Mouse (Mus musculus) embryonic facial prominence, embryonic 15.5 days (tissue): Measurements from ENCODE around the gene Cpne5. TPM values are rescaled to one million over a fixed set of nuclear protein-coding genes. Genes with fewer than 3 reads are reported as not detected.

Experiments
- ATAC-seq: fragments of 200-750 bp; cut with Nextera tagmentation; 2 replicates; pipeline ENCODE4 v1.8.0; 2017; ENCODE audit warnings: low read depth, moderate TSS enrichment; ENCODE audit not compliant: insufficient number of reproducible peaks, low FRiP score, low TSS enrichment
- H3K27ac ChIP-seq: fragments of 300-500 bp; sonication (generic); replicated peaks from 2 replicates; pipeline ENCODE4 v1.5.1; 2015; ENCODE audit warnings: mild to moderate bottlenecking, inconsistent platforms
- H3K27me3 ChIP-seq: fragments of 300-500 bp; sonication (generic); 2 replicates; pipeline ENCODE4 v1.6.1; 2015; ENCODE audit warnings: inconsistent platforms
- H3K36me3 ChIP-seq: fragments of 300-500 bp; sonication (generic); 2 replicates; pipeline ENCODE4 v1.6.1; 2015; ENCODE audit warnings: mild to moderate bottlenecking, inconsistent platforms
- H3K4me1 ChIP-seq: fragments of 300-500 bp; sonication (generic); 2 replicates; pipeline ENCODE4 v1.6.1; 2015; ENCODE audit warnings: inconsistent platforms
- H3K4me2 ChIP-seq: fragments of 300-500 bp; sonication (generic); replicated peaks from 2 replicates; pipeline ENCODE4 v1.6.1; 2015; ENCODE audit warnings: mild to moderate bottlenecking, inconsistent platforms
- H3K4me3 ChIP-seq: fragments of 300-500 bp; sonication (generic); replicated peaks from 2 replicates; pipeline ENCODE4 v1.5.1; 2015; ENCODE audit warnings: mild to moderate bottlenecking, inconsistent platforms
- H3K9ac ChIP-seq: fragments of 300-500 bp; sonication (generic); 2 replicates; pipeline ENCODE4 v1.6.1; 2015; ENCODE audit warnings: inconsistent platforms
- H3K9me3 ChIP-seq: fragments of 300-500 bp; sonication (generic); replicated peaks from 2 replicates; pipeline ENCODE4 v1.6.1; 2016; ENCODE audit warnings: inconsistent platforms
- WGBS: fragments of 180-500 bp; shearing (Covaris S2); methylation state at CpG from one replicate; pipeline ENCODE4 v1.1.7; 2015; 5-methylcytosine and 5-hydroxymethylcytosine counted together
- polyA plus RNA-seq: library from polyadenylated mRNA; unstranded; fragments of >200 nt; fragmentation: Nextera tagmentation; extraction: Ambion mirVana; gene quantifications from 2 replicates; pipeline ENCODE4 v1.2.1, GENCODE M21; 2015

Cpne5 gene
- polyA plus RNA-seq, 1 experiment from 2014 or later = 27.6 TPM

DNA sequence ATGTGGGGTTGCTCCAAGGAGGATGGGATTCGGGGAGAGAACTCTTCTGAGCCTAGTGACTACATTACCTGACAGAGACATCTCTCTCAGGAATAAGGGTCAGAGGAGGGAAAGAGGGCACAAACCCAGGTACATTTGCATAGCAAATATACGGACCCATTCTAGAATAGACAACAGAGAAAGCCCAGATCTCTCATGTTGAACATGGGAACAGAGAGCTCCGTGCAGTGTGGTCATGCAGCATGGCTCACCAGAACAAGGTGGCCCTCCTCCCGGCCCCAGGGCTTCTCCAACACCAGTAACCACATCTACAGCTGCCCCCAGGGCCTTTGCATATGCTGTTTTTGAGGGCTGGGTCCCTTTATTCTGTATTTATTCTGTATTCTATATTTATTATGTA is 69.5 kb downstream of the Cpne5 start:
- no peaks in the 10 kb centered on the region for H3K27me3 ChIP-seq
- no peak overlapping the region for H3K9ac ChIP-seq
- no peaks in the 10 kb centered on the region for H3K9me3 ChIP-seq
- no peak overlapping the region for H3K4me3 ChIP-seq
- peaks cover 50% of the 10 kb centered on the region for H3K4me1 ChIP-seq
- no peak overlapping the region for H3K27ac ChIP-seq
- WGBS = 83% methylated on average over 4 of the region's 4 CpGs
- no peak overlapping the region for H3K4me2 ChIP-seq
- no peaks in the 10 kb centered on the region for H3K36me3 ChIP-seq
- ATAC-seq = no peak

DNA sequence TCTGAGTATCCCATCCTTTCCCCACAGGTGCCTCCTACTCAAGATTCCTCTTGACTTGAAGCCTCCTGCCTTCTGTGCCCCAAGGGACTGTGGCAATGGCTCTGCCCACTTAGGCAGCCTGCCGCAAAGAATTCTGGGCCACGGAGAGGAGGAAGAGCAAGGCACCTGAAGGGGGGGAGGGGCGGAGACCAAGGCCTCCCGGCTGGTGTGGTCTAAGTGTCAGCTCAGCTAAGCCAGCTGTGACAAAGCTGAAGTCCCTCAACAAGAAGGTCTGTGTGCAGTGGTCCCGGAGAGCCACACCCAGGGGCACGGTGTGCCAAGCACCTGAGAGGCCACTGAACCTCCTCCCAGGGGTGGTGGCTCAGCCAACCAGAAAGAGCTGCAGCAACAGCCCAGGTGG is 70.6 kb downstream of the Cpne5 start:
- no peak for ATAC-seq
- 54% methylated on average over 6 of the region's 6 CpGs for WGBS
- H3K27ac ChIP-seq = peak overlapping the region; percentile 78; the same call in 1 of the 2 replicates
- H3K9ac ChIP-seq = no peak overlapping the region
- H3K4me2 ChIP-seq = no peak overlapping the region
- no peaks in the 10 kb centered on the region for H3K9me3 ChIP-seq
- no peak overlapping the region for H3K4me3 ChIP-seq
- H3K36me3 ChIP-seq = no peaks in the 10 kb centered on the region
- no peaks in the 10 kb centered on the region for H3K27me3 ChIP-seq
- peaks cover 47% of the 10 kb centered on the region for H3K4me1 ChIP-seq

DNA sequence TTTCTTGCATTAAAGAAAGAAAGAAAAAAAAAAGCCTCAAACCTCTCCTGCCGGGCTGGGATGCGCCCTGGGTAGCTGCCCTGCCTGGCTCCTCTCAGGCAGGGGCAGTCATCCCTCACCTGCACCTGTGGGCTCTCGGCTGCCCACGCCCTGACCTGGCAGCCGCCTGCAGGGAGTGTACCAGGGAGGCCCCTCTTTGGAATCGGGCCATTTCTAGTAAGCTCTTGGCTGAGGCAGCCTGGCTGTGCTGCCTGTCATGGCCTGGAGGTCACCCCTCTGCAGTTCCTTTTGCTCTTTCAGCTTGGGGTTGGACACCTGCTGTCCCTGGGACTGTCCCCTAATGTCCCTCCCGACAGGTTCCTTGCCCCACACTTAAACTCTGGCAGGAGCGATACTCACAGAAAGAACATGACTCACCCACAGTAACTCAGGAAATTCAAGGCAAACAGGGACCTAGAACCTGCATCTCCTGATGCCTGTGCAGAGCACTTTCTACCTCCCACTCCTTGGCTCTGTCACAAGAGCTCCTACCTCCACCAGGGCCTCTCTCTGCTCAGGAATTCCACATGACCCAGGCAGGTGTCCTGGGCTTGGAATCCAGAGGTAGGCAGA is 71.9 kb downstream of the Cpne5 start:
- H3K4me1 ChIP-seq = peaks cover 40% of the 10 kb centered on the region
- no peaks in the 10 kb centered on the region for H3K36me3 ChIP-seq
- no peaks in the 10 kb centered on the region for H3K27me3 ChIP-seq
- 37% methylated on average over 8 of the region's 8 CpGs for WGBS
- no peak overlapping the region for H3K9ac ChIP-seq
- no peak overlapping the region for H3K4me2 ChIP-seq
- no peak for ATAC-seq
- no peak overlapping the region for H3K4me3 ChIP-seq
- no peaks in the 10 kb centered on the region for H3K9me3 ChIP-seq
- peak overlapping the region; percentile 78 for H3K27ac ChIP-seq

DNA sequence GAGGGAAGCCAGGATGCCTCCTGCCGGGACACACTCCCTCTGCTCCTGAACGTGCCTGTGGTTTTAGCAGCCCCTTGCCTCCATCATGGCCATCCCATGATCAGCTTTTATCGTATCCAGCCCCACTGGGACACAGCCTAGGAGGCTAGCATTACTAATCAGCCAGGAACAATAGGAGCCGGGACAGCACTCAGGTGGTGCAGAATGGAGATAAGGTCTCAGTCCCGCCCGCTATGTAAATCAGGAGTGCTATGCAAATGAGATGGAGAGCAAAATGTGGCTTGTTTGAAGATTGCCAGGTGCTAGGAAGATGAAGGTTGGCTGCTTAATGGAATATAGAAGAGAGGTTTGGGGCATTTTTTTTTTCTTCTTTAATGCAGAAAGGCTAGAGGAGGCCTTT is 72.5 kb downstream of the Cpne5 start:
- no peak for ATAC-seq
- WGBS = 30% methylated on average over 6 of the region's 6 CpGs
- peak overlapping the region; percentile 78 for H3K27ac ChIP-seq

DNA sequence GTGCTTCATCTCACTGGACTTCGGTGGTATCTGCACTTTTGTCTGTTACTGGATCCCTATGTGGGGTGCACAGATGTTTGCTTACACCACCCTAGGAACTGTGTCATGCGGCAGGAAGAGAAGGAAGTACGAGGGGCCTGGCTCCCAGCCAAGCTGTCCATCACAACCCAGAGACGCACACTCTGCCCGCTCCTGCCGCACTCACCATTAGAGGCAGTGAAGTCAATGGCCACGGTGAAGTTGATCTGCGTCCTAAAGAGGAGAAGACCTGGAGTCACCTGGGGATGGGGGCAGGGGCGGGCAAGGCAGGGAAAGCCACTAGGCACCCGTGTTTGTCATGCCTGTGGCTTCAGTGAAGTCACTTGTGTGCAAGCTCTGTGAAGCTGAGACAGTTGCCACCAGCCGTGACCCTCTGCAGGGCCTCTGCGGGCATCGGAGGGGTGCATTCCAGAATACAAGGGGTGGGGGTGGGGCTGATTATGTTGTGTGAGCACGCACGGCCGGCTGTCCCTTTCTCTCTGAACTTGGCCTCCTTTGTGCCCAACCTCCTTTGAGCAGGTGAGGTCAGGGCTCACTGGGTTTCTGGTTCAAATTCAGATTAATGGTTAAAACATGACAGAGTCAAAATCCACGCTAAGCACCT is 73.4 kb downstream of the Cpne5 start:
- no peak for ATAC-seq
- peaks cover 40% of the 10 kb centered on the region for H3K4me1 ChIP-seq
- no peak overlapping the region for H3K4me3 ChIP-seq
- no peaks in the 10 kb centered on the region for H3K27me3 ChIP-seq
- WGBS = 11% methylated on average over 17 of the region's 17 CpGs
- H3K9me3 ChIP-seq = no peaks in the 10 kb centered on the region
- no peak overlapping the region for H3K4me2 ChIP-seq
- H3K36me3 ChIP-seq = no peaks in the 10 kb centered on the region
- H3K9ac ChIP-seq = no peak overlapping the region
- H3K27ac ChIP-seq = peak overlapping the region; percentile 78

More for the DNA sequence above, 72.5 kb downstream of the Cpne5 start:
- no peaks in the 10 kb centered on the region for H3K9me3 ChIP-seq
- no peaks in the 10 kb centered on the region for H3K36me3 ChIP-seq
- H3K27me3 ChIP-seq = no peaks in the 10 kb centered on the region
- H3K4me1 ChIP-seq = peaks cover 40% of the 10 kb centered on the region
- H3K4me3 ChIP-seq = no peak overlapping the region
- no peak overlapping the region for H3K9ac ChIP-seq
- no peak overlapping the region for H3K4me2 ChIP-seq

DNA sequence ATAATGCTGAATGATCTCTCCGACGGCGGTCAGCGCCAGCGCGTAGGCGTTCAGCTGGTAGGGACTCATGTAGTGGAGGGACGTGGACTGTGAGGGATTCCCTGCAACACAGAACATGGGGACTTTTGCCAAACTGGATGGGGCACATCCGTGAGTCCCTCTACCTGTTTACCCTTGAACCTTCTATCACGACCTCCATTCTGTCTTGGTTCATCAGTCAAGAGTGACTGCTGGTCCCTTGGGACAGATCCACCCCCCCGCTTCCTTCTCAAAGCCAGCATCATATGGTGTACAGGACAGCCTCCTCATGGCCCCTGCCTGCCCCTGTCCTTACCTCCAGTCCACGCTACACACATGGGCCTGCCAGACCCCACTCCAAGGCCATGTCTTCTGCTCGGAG is 75.6 kb downstream of the Cpne5 start:
- Histone ChIP-seq H3K4me1 (peaks cover 32% of the 10 kb centered on the region), H3K4me2 (no peak overlapping the region)
- 93% methylated on average over 13 of the region's 13 CpGs for WGBS

DNA sequence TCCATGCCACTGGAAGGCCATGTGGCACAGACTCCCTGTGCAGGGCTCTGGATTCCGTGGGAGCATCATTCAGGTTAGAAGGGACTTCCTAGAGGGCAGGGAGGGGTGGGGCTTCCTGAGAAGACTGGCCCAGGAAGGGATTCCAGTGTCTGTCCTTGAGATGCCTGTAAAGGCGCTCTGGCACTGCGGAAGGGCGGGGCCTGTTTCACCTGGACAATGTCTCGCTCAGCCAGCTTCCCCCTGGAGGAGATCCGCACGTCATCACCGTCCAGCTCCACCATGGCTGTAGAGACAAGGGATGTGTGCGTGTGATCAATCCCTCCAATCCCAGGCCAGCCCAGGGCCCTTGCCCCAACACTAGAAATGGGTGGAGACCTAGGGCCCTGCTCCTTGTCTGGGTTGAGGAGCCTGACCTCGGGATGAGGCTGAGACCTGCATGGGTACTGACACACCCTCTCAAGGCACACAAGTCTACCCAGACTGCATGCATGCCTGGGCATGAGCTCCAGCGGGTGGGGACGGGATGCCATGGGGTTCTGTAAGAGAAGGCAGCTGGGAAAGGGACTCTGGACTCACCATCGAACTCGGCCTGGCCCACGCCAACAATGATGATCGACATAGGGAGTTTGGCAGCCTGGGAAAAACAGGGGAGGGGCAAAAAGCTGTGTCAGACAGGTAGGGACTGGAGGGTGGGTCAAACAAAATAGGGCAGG is 78.1 kb downstream of the Cpne5 start:
- Histone ChIP-seq H3K4me1 (peaks cover 34% of the 10 kb centered on the region), H3K4me2 (no peak overlapping the region), H3K4me3 (no peak overlapping the region), H3K9ac (no peak overlapping the region), H3K9me3 (no peaks in the 10 kb centered on the region), H3K27me3 (no peaks in the 10 kb centered on the region), H3K36me3 (no peaks in the 10 kb centered on the region), H3K27ac (no peak overlapping the region)
- no peak for ATAC-seq
- WGBS = 74% methylated on average over 16 of the region's 16 CpGs

More for the DNA sequence above, 75.6 kb downstream of the Cpne5 start:
- no peak overlapping the region for H3K4me3 ChIP-seq
- no peak overlapping the region for H3K9ac ChIP-seq
- no peak for ATAC-seq
- no peaks in the 10 kb centered on the region for H3K27me3 ChIP-seq
- H3K36me3 ChIP-seq = no peaks in the 10 kb centered on the region
- no peaks in the 10 kb centered on the region for H3K9me3 ChIP-seq
- no peak overlapping the region for H3K27ac ChIP-seq

DNA sequence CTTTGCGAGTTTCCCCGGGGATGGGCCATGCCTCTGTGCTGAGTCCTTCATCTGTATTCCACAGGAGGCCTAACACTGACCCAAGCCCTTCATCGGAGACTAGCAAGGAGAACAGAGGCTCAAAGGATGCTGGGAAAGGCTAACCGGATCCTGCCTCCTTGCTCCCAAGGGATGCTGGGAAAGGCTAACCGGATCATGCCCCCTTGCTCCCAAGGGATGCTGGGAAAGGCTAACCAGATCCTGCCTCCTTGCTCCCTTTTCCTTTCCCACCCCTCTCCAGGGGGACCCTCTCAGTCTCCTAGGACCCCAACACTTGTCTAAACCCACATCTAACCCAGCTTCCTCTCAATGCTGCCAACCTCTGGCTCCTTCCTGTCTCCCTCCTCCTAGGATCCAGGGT is 78.6 kb downstream of the Cpne5 start:
- no peak overlapping the region for H3K4me2 ChIP-seq
- H3K27ac ChIP-seq = no peak overlapping the region
- 82% methylated on average over 5 of the region's 5 CpGs for WGBS
- no peaks in the 10 kb centered on the region for H3K27me3 ChIP-seq
- ATAC-seq = no peak
- no peak overlapping the region for H3K4me3 ChIP-seq
- no peak overlapping the region for H3K9ac ChIP-seq
- peaks cover 33% of the 10 kb centered on the region for H3K4me1 ChIP-seq
- no peaks in the 10 kb centered on the region for H3K9me3 ChIP-seq
- no peaks in the 10 kb centered on the region for H3K36me3 ChIP-seq

DNA sequence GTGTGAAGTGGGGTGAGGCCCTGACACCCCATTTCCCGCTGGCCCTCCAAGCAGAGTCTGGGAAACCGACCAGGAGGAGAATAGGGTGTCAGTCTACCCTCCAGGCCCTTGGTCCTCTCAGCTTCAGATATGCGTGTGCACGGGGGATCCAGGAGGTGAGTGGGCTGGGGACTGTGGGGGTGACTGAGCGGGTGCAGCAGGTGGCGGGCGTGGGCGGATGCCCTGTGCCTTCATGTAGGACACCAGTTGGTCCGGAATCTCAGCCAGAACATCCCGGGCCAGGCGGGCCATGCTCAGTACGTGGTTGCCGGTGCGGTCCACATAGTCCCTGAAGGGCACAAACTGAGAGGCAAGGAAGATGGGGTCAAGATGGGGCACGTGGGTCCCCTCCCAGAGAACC is 79.1 kb downstream of the Cpne5 start:
- H3K36me3 ChIP-seq = no peaks in the 10 kb centered on the region
- WGBS = 91% methylated on average over 15 of the region's 15 CpGs
- no peak overlapping the region for H3K4me2 ChIP-seq
- no peak overlapping the region for H3K4me3 ChIP-seq
- no peak overlapping the region for H3K9ac ChIP-seq
- H3K9me3 ChIP-seq = no peaks in the 10 kb centered on the region
- no peak for ATAC-seq
- H3K27ac ChIP-seq = no peak overlapping the region
- no peaks in the 10 kb centered on the region for H3K27me3 ChIP-seq
- peaks cover 33% of the 10 kb centered on the region for H3K4me1 ChIP-seq

DNA sequence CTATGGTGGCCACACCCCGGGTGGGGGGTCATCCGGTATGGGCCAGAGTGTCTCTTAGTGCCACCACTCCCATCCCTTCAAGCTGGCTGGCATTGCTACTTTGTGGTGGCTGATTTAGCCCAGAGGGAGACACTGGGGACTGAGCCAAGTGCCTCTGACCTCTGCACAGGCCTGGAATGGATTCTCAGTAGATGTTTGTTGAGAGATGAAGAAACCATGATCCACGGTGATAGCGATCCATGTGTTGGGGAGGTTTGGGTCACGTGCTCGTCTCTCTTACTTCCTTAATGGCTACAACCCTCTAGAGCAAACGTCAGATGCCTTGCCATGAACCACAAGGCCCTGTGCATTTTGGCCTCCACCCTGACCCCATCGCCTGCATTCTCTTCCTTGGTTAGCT is 81.1 kb downstream of the Cpne5 start:
- H3K4me3 ChIP-seq = no peak overlapping the region
- 73% methylated on average over 8 of the region's 8 CpGs for WGBS
- H3K9ac ChIP-seq = no peak overlapping the region
- no peak for ATAC-seq
- no peak overlapping the region for H3K4me2 ChIP-seq
- H3K27me3 ChIP-seq = no peaks in the 10 kb centered on the region
- peak overlapping the region; percentile 83 for H3K27ac ChIP-seq
- H3K9me3 ChIP-seq = no peaks in the 10 kb centered on the region
- no peaks in the 10 kb centered on the region for H3K36me3 ChIP-seq
- peaks cover 39% of the 10 kb centered on the region for H3K4me1 ChIP-seq

DNA sequence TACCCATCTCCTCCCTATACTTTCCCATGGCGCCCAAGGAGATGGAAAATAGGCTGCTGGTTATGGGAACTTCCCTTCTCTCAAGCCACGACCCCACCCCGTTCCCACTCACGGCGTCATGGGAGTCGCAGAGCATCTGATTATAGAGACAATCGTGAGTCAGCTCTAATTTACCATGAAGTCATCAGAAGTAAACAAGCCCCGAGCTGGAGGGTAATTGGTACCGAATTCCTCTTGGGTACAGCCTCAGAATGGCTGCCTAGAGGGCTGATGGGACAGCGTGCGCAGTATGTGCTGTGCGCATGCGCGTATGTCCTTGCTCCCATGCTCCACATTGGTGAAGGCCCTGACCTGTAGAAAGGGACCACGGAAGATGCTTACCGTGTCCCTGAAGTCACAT is 81.6 kb downstream of the Cpne5 start:
- peak overlapping the region; percentile 83 for H3K27ac ChIP-seq
- 0 out of 2 replicates have a peak, but pooled peaks have one; percentile 20 for ATAC-seq

More for the DNA sequence above, 81.6 kb downstream of the Cpne5 start:
- H3K27me3 ChIP-seq = no peaks in the 10 kb centered on the region
- H3K4me1 ChIP-seq = peaks cover 39% of the 10 kb centered on the region
- H3K36me3 ChIP-seq = no peaks in the 10 kb centered on the region
- WGBS = 64% methylated on average over 16 of the region's 16 CpGs
- no peak overlapping the region for H3K4me3 ChIP-seq
- H3K4me2 ChIP-seq = no peak overlapping the region
- no peaks in the 10 kb centered on the region for H3K9me3 ChIP-seq
- no peak overlapping the region for H3K9ac ChIP-seq
